Mouse (Mus musculus) lung, postnatal 0 days (tissue): Measurements from ENCODE around the gene Cep41.

ENCODE experiments used
- CTCF ChIP-seq: IDR thresholded peaks from 2 replicates; pipeline ENCODE4 v1.5.1; 2016; ENCODE audit warnings: antibody characterized with exemption, mild to moderate bottlenecking
- EP300 ChIP-seq: IDR thresholded peaks from 2 replicates; pipeline ENCODE4 v1.6.1; 2016; ENCODE audit warnings: antibody characterized with exemption, mild to moderate bottlenecking, control low read depth

GRCm38 (mm10) chr6:30605672-30606071 is 87.9 kb downstream of the Cep41 start:
- TF ChIP-seq CTCF (no peak), EP300 (no peak)
